Mouse (Mus musculus): ENCODE data around the gene Barx2. TPM values are rescaled to one million over a fixed set of nuclear protein-coding genes. Genes with fewer than 3 reads are reported as not detected.
A peak's percentile ranks its signal among the peaks of the same experiment; 100 is the strongest.

Barx2 gene
- polyA plus RNA-seq, 1 experiment from 2014 or later = 19.4 TPM

DNA sequence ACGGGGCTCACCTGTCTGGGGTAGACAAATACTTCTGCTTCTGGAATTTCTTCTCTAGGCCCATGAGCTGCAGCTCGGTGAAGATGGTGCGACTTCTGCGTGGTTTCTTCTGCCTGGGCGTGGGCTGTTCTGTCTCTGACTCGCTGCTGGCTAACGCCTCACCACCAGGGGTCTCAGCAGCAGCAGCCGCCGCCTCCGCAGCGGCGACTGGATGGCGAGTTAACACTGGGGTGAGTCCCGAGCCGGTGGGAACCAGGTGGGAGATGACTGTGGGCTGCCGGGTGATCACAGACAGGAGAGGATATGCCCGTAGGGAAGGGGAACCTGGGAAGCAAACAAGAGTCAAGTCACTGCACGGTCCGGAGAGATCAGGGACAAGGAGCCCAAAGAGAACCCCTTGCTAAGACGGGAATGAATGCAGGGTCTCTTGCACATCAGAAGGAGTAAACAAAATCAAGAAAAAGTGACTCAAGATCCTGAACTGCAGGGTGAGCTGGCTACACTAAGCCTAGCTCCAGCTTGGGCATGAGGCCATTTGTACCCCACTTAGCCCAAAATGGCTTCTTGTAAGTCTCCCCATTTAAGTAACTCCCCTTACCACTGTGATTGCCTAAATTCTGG lies 54.4 kb downstream of the Barx2 start:
- ATAC-seq = no peak
- in situ Hi-C loops (cut with MboI; ENCODE audit: low pct_unique_long_range_greater_than_20kb) = loop anchor here (5.0 kb wide), 1 partner anchor 167 kb away; no protein-coding TSS in a partner anchor
- no peak for TF ChIP-seq CTCF (IDR thresholded peaks at IDR 0.05)
- POLR2A ChIA-PET = interaction anchor here (1.2 kb wide), 1 partner anchor 52 kb away, joined by 4 read pairs; no protein-coding TSS in a partner anchor
- no peaks in the 10 kb centered on the region for H3K27me3 ChIP-seq
- CTCF ChIA-PET = no interaction called here
- DNase-seq (ENCODE audit: low read depth, low spot score) = no peak

DNA sequence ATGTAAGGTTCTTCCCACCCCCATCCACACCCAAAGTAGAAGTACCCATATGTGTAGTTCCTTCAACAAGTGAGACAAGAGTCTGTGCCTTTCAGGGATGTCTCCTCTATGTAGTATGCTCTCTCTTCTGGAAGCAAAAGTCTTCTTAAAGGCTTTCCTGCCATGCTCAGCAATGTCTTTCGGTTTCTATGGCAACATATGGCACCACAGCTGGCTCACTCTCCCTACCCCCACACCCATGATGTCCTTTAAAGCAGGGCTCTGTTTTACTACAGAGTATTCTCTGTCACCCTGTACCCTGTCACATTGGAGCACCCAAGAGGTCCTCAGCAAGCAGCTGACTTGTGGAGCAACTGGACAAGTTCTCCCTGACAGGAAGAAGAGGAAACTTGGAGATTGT lies 55.8 kb downstream of the Barx2 start:
- DNase-seq (ENCODE audit: low read depth, low spot score) (no peak), ATAC-seq (no peak)
- no peaks in the 10 kb centered on the region for H3K27me3 ChIP-seq
- no peak for TF ChIP-seq CTCF (IDR thresholded peaks at IDR 0.05)
- CTCF ChIA-PET = interaction anchor here (1.2 to 3.3 kb wide), 2 partner anchors 149 to 280 kb away, joined by 3 to 8 read pairs; no protein-coding TSS in a partner anchor
- POLR2A ChIA-PET = interaction anchor here (0.7 kb wide), 1 partner anchor 250 kb away, joined by 6 read pairs; no protein-coding TSS in a partner anchor
- in situ Hi-C loops (cut with MboI; ENCODE audit: low pct_unique_long_range_greater_than_20kb) = loop anchor here (5.0 kb wide), 1 partner anchor 165 kb away; no protein-coding TSS in a partner anchor

DNA sequence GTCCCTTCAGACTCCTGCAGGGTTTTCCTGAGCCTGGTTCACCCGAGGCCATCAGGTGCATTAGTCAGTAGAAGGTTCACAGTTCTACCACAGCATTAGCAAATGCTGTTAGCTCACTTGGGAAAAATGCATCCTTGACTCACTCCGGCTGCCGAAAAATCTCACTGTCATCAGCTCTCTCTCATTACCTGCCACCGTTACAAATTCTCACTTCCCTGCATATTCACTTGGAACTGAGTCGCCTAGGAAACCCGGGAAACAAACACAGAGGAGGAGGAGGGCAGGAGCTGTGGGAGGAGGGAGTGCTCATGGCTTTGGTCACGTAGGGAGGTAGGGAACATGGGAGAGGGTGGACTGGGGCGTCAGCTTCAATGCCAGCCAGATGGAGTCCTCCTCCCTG lies 56.8 kb downstream of the Barx2 start:
- POLR2A ChIA-PET = interaction anchor here (0.7 kb wide), 1 partner anchor 68 kb away, joined by 3 read pairs; no protein-coding TSS in a partner anchor
- TF ChIP-seq CTCF (IDR thresholded peaks at IDR 0.05) = no peak
- DNase-seq (ENCODE audit: low read depth, low spot score) = peak; percentile 68
- CTCF ChIA-PET = interaction anchor here (0.8 to 3.3 kb wide), 2 partner anchors 64 to 279 kb away, joined by 3 to 8 read pairs; no protein-coding TSS in a partner anchor
- ATAC-seq = peak; percentile 66
- in situ Hi-C loops (cut with MboI; ENCODE audit: low pct_unique_long_range_greater_than_20kb) = loop anchor here (5.0 kb wide), 1 partner anchor 164 kb away; no protein-coding TSS in a partner anchor
- no peaks in the 10 kb centered on the region for H3K27me3 ChIP-seq

DNA sequence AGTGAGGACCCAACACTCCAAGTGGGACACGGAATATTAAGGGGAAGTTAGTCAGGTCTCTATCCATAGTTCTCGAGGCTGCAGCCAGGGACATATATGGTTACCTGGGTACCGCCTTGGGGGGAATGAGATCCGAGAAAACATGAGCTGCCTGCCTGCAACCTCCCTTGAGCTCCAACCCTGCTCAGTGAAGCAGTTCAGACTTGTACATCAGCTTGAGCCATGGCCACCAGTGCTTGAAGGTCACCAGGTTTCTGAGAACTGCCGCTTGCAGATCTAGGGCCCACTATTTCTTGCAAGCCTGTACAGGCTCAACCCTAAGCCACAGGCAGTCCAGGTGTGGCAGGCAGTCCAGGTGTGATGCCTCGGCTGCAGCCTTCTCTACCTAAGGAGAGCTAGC lies 57.6 kb downstream of the Barx2 start:
- no peak for TF ChIP-seq CTCF (IDR thresholded peaks at IDR 0.05)
- ChIA-PET POLR2A (interaction anchor here (1.1 kb wide), 1 partner anchor 10 kb away, joined by 3 read pairs; no protein-coding TSS in a partner anchor), CTCF (interaction anchor here (3.3 kb wide), 1 partner anchor 278 kb away, joined by 8 read pairs; no protein-coding TSS in a partner anchor)
- no peak for ATAC-seq
- no peaks in the 10 kb centered on the region for H3K27me3 ChIP-seq
- no peak for DNase-seq (ENCODE audit: low read depth, low spot score)
- in situ Hi-C loops (cut with MboI; ENCODE audit: low pct_unique_long_range_greater_than_20kb) = loop anchor here (5.0 kb wide), 1 partner anchor 163 kb away; no protein-coding TSS in a partner anchor

DNA sequence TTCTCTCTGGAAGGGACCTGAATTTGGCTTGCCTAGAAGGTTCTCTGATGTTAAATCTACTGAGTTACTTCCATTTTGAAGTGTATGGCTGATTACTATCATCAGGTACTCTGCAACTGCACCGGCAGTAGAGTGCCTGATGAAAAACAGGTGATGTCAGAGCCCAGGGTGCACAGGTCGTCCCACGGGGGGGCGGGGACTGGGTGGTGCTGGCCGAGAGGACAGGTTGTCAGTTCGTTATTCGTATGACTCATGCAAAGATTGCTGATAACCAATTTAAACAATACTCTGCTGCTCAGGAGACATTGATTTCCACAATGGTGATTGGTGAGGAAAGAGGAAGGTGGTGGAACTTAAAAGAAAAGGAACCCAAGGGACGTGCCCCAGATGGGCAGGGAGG lies 61.6 kb downstream of the Barx2 start:
- ATAC-seq (no peak), DNase-seq (ENCODE audit: low read depth, low spot score) (no peak)
- ChIA-PET CTCF (no interaction called here), POLR2A (no interaction called here)
- peaks cover 3% of the 10 kb centered on the region for H3K27me3 ChIP-seq
- no peak for TF ChIP-seq CTCF (IDR thresholded peaks at IDR 0.05)
- in situ Hi-C loops (cut with MboI; ENCODE audit: low pct_unique_long_range_greater_than_20kb) = no loop called here

DNA sequence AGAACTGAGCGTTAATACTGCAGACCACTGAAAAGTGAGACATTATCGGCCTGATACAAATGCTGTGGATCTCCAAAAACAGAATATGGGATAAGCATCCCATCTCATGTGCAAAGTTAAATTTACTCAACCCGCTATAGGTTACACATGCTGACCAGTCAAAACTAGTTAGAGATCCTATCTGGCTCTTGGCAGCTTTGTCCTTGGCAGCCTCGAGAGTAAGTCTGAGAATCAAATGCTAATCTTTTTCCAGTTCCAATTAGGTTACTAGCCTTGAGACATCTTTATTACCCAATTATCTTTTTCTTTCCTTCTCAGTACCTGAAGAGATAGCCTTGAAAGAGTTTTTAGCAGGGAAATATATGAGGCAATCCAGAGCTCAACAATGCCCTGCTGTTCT lies 62.6 kb downstream of the Barx2 start:
- in situ Hi-C loops (cut with MboI; ENCODE audit: low pct_unique_long_range_greater_than_20kb) = no loop called here
- ChIA-PET POLR2A (no interaction called here), CTCF (no interaction called here)
- peaks cover 3% of the 10 kb centered on the region for H3K27me3 ChIP-seq
- ATAC-seq (no peak), DNase-seq (ENCODE audit: low read depth, low spot score) (no peak)
- no peak for TF ChIP-seq CTCF (IDR thresholded peaks at IDR 0.05)

DNA sequence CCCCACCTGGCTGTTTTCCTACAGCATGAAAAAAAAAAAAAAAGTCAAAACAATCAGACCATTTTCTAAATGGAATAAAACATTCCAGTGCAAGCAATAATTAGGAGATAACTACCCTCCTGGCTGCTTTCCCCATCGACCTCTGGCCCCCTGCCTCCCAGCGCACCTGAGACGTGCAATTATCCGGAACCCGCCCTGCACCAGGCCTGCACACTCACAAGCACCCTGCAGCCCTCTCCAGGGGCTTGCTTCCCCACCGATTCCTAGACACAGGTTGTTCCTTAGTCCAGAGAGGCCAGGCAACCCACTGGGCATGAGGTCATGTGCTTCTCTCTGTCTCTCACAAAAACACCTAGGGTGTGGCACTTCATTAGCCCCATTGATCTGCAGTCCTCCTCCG lies 63.9 kb downstream of the Barx2 start:
- in situ Hi-C loops (cut with MboI; ENCODE audit: low pct_unique_long_range_greater_than_20kb) = no loop called here
- ATAC-seq (no peak), DNase-seq (ENCODE audit: low read depth, low spot score) (no peak)
- POLR2A ChIA-PET = no interaction called here
- CTCF ChIA-PET = no interaction called here
- TF ChIP-seq CTCF (IDR thresholded peaks at IDR 0.05) = no peak
- H3K27me3 ChIP-seq = peaks cover 3% of the 10 kb centered on the region

DNA sequence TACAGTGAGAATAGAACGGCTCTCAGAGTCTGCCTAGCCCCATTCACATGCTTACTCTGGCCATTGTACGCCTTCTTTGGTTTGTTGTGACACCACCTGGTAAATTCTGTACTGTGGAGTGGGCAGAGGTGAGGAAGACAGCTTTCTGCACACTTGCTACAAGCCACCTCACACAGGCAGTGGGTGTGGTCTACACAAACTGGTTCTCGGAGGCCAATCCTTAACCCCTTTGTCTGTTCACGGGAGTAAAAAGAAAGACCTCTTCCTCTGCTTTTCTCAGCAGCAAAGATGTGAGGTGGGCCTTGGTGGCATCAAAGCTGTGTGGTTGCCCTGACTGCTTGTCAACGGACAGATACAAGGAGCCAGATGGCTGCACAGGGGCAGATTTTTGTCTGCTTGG lies 68.6 kb downstream of the Barx2 start:
- no peak for TF ChIP-seq CTCF (IDR thresholded peaks at IDR 0.05)
- DNase-seq (ENCODE audit: low read depth, low spot score) = no peak
- ATAC-seq = no peak
- in situ Hi-C loops (cut with MboI; ENCODE audit: low pct_unique_long_range_greater_than_20kb) = no loop called here
- ChIA-PET CTCF (no interaction called here), POLR2A (no interaction called here)
- H3K27me3 ChIP-seq = peaks cover 3% of the 10 kb centered on the region

DNA sequence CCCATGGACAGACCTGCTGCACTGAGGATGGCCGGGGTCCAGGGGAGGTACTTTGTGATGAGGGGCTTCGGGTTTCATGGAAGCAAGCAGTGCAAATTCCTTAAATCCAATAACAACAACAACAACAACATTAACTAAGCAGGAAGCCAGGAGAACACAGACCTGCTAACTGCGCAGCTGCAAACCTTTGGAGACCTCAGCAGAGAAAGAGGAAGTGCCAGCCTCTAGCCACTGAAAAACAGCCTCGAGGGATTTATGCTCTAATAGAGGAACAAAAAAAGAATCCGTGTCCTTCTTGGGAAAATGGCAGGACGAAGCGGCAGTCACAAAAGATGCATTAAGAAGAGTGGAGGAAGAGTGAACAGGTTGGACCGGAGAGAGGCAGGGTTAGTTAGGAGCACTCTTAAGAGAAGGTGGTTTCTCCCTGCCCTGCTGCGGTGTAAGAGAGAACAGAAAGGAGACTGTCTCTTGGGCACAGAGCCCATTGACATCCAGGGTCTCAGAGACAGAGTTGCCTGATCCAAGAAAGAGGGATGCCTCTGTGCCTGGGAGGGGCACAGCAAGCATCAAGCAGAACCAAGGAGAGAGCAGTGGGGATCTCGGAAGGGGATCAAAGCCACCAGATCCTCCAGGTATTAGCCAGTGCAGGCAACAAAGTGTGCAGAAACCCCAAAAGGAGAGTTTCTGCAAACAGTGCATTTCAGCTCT lies 72.0 kb downstream of the Barx2 start:
- ChIA-PET POLR2A (no interaction called here), CTCF (interaction anchor here (0.7 kb wide), 1 partner anchor 145 kb away, joined by 3 read pairs; no protein-coding TSS in a partner anchor)
- DNase-seq (ENCODE audit: low read depth, low spot score) (no peak), ATAC-seq (no peak)
- H3K27me3 ChIP-seq = no peaks in the 10 kb centered on the region
- in situ Hi-C loops (cut with MboI; ENCODE audit: low pct_unique_long_range_greater_than_20kb) = no loop called here
- TF ChIP-seq CTCF (IDR thresholded peaks at IDR 0.05) = no peak

DNA sequence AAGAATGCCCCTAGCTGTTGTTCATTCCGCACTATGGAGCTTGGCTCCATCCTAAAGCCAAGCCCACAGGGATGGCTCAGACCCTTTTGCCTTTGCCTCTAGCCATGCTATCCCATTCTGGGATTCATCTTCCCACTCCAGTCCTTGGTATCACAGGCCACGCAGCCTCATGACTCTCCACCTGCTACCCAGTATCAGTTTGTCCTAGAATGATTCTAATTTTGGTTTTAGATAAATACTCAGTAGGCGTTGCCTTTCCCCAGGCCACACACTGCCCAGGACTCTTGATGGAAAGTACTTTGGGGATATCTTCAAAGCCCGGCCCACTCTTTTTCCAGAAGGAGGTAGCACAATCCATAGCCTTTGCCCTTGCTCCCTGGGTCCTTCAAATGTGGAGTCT lies 72.7 kb downstream of the Barx2 start:
- TF ChIP-seq CTCF (IDR thresholded peaks at IDR 0.05) = no peak
- ATAC-seq (no peak), DNase-seq (ENCODE audit: low read depth, low spot score) (no peak)
- POLR2A ChIA-PET = no interaction called here
- CTCF ChIA-PET = interaction anchor here (0.7 kb wide), 1 partner anchor 144 kb away, joined by 3 read pairs; no protein-coding TSS in a partner anchor
- in situ Hi-C loops (cut with MboI; ENCODE audit: low pct_unique_long_range_greater_than_20kb) = no loop called here
- no peaks in the 10 kb centered on the region for H3K27me3 ChIP-seq

DNA sequence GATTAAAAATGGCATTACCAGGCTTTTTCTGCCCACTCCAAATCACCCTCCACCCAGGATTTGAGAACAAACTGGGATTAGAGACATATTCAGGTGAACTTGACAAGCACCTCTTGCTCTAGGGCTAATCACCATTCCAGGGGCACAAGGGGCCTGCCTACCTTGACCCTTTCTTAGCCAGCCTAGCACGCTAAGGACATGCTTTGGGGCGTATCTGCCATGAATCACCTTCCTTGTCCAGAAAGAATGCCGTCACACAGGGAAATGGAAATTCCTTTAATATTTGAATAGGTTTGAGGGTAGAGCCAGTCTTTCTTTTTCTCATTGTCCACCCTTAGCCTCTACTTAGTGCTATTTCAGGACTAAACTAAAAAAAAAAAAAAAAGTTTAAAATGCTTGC lies 73.2 kb downstream of the Barx2 start:
- POLR2A ChIA-PET = no interaction called here
- ATAC-seq = no peak
- in situ Hi-C loops (cut with MboI; ENCODE audit: low pct_unique_long_range_greater_than_20kb) = no loop called here

More for the DNA sequence above, 73.2 kb downstream of the Barx2 start:
- TF ChIP-seq CTCF (IDR thresholded peaks at IDR 0.05) = no peak
- CTCF ChIA-PET = interaction anchor here (0.7 kb wide), 1 partner anchor 143 kb away, joined by 3 read pairs; no protein-coding TSS in a partner anchor
- H3K27me3 ChIP-seq = no peaks in the 10 kb centered on the region
- no peak for DNase-seq (ENCODE audit: low read depth, low spot score)

Measured in Patski (cell line).